Mouse (Mus musculus): Measurements from ENCODE around the gene Hist1h1b.

GRCm38 (mm10) chr13:21755707-21756106 lies 24.7 kb downstream of the Hist1h1b start:
- TF ChIP-seq CTCF (IDR thresholded peaks at IDR 0.05; ENCODE audit: borderline replicate concordance, extremely low read depth, insufficient read depth, insufficient read length) (no peak), POLR2A (IDR thresholded peaks at IDR 0.05; ENCODE audit: borderline replicate concordance, extremely low read depth, insufficient read depth, insufficient read length, poor library complexity, severe bottlenecking) (no peak)

Measured in brain, embryonic 14.5 days (tissue).